Mouse (Mus musculus) spleen, adult 2 months (tissue): Measurements from ENCODE around the gene Uroc1.

Source experiments
- CTCF ChIP-seq: fragments of 200-500 bp; IDR thresholded peaks from 2 replicates; pipeline ENCODE4 v1.5.1; 2011; ENCODE audit warnings: mild to moderate bottlenecking, inconsistent platforms; ENCODE audit not compliant: insufficient read depth, insufficient read length, insufficient replicate concordance; ENCODE audit errors: extremely low read depth
- POLR2A ChIP-seq: fragments of 200-500 bp; IDR thresholded peaks from 2 replicates; pipeline ENCODE4 v1.6.1; 2011; ENCODE audit warnings: low read depth, low read length, inconsistent platforms

- TF ChIP-seq POLR2A = no peak
- no peak for TF ChIP-seq CTCF
These were observed 44.8 kb upstream of the Uroc1 start for GRCm38 (mm10) chr6:90288265-90288664.
